Mouse (Mus musculus) liver, embryonic 14.5 days (tissue): ENCODE data around the gene Egln1. TPM values are rescaled to one million over a fixed set of nuclear protein-coding genes. Genes with fewer than 3 reads are reported as not detected.

Experiments used
- ATAC-seq: fragments of 200-750 bp; cut with Nextera tagmentation; 2 replicates; pipeline ENCODE4 v1.8.0; 2017; ENCODE audit warnings: moderate number of reproducible peaks, mild to moderate bottlenecking, moderate library complexity; ENCODE audit not compliant: insufficient read depth
- DNase-seq, 3 experiments: peaks; one replicate each; pipeline ENCODE4 v3.0.0-alpha.2; 2012 to 2013; ENCODE audit warnings: low read depth in 3 of 3, low spot score in 3 of 3
- H3K27ac ChIP-seq: fragments of 300-500 bp; sonication (generic); 2 replicates; pipeline ENCODE4 v1.5.1; 2014; ENCODE audit warnings: moderate library complexity, mild to moderate bottlenecking, control low read depth, inconsistent platforms
- H3K27me3 ChIP-seq: fragments of 300-500 bp; sonication (generic); 2 replicates; pipeline ENCODE4 v1.6.1; 2014; ENCODE audit warnings: mild to moderate bottlenecking, low read length, moderate library complexity; ENCODE audit not compliant: control insufficient read depth, insufficient read depth
- H3K36me3 ChIP-seq: fragments of 300-500 bp; sonication (generic); replicated peaks from 2 replicates; pipeline ENCODE4 v1.6.1; 2014; ENCODE audit warnings: low read depth; ENCODE audit not compliant: control insufficient read depth, insufficient read depth
- H3K4me1 ChIP-seq, 2 experiments: fragments of 200-500 bp in 1 of 2; fragments of 300-500 bp in 1 of 2; sonication (generic) in 1 of 2; replicated peaks; 2 replicates each; pipeline ENCODE4 v1.6.1; 2012 to 2014; ENCODE audit warnings: antibody characterized with exemption in 1 of 2, inconsistent platforms in 1 of 2, low read length in 1 of 2; ENCODE audit not compliant: control insufficient read depth in 2 of 2, insufficient read depth in 2 of 2
- H3K4me2 ChIP-seq: fragments of 300-500 bp; sonication (generic); 2 replicates; pipeline ENCODE4 v1.6.1; 2014; ENCODE audit warnings: low read depth, mild to moderate bottlenecking, control low read depth, moderate library complexity
- H3K4me3 ChIP-seq, 2 experiments: fragments of 200-500 bp in 1 of 2; fragments of 300-500 bp in 1 of 2; sonication (generic) in 1 of 2; 2 replicates each; pipeline ENCODE4 v1.5.1; 2012 to 2014; ENCODE audit warnings: low read depth in 2 of 2, low read length in 2 of 2, mild to moderate bottlenecking in 2 of 2, control low read depth in 1 of 2, inconsistent platforms in 1 of 2, moderate library complexity in 1 of 2; ENCODE audit not compliant: insufficient read depth in 1 of 2
- H3K9ac ChIP-seq: fragments of 300-500 bp; sonication (generic); replicated peaks from 2 replicates; pipeline ENCODE4 v1.6.1; 2014; ENCODE audit warnings: mild to moderate bottlenecking, control low read depth, moderate library complexity
- H3K9me3 ChIP-seq: fragments of 300-500 bp; sonication (generic); 2 replicates; pipeline ENCODE4 v1.6.1; 2016; ENCODE audit warnings: low read length, mixed read lengths; ENCODE audit not compliant: control insufficient read depth
- CTCF ChIP-seq: IDR thresholded peaks from 2 replicates; pipeline ENCODE4 v1.5.1; 2016; ENCODE audit warnings: antibody characterized with exemption, low read depth, control low read depth
- EP300 ChIP-seq: IDR thresholded peaks from 2 replicates; pipeline ENCODE4 v1.6.1; 2016; ENCODE audit warnings: antibody characterized with exemption, low read depth
- WGBS: fragments of 180-500 bp; shearing (Covaris S2); extraction: QIAGEN DNeasy Blood & Tissue Kit; methylation state at CpG from one replicate; pipeline ENCODE4 v1.1.7; 2014; ENCODE audit not compliant: insufficient replicate concordance; 5-methylcytosine and 5-hydroxymethylcytosine counted together
- polyA plus RNA-seq, 2 experiments: library from polyadenylated mRNA; depleted of rRNA in 1 of 2; stranded (reverse) in 1 of 2; unstranded in 1 of 2; fragments of >200 nt; fragmentation: Nextera tagmentation in 1 of 2; extraction: Ambion mirVana in 1 of 2; gene quantifications; 2 replicates each; pipeline versions ENCODE4 v1.2.1 to v1.2.3; 2012 to 2014

Gene Egln1
- polyA plus RNA-seq, 2 experiments: 3.9 to 5.5 TPM

- Histone ChIP-seq H3K4me3 (no peak overlapping the region), H3K4me1 (peaks cover 0 to 7% of the 10 kb centered on the region in 2 experiments; a peak in 2 of 4 replicates), H3K4me2 (no peak overlapping the region), H3K36me3 (no peaks in the 10 kb centered on the region), H3K27me3 (no peaks in the 10 kb centered on the region), H3K9me3 (no peaks in the 10 kb centered on the region), H3K27ac (no peak overlapping the region), H3K9ac (no peak overlapping the region)
- ATAC-seq (no peak), DNase-seq (no peak)
- TF ChIP-seq EP300 (no peak), CTCF (no peak)
- 51% methylated on average over 6 of the region's 6 CpGs for WGBS
Observed at GRCm38 (mm10) chr8:124970312-124970933, 21.3 kb upstream of the Egln1 start.

GRCm38 (mm10) chr8:124964966-124965365 lies 15.8 kb upstream of the Egln1 start:
- Histone ChIP-seq H3K4me2 (no peak overlapping the region), H3K4me3 (no peak overlapping the region), H3K4me1 (peaks cover 0 to 7% of the 10 kb centered on the region in 2 experiments; a peak in 2 of 4 replicates), H3K27me3 (no peaks in the 10 kb centered on the region), H3K9ac (no peak overlapping the region), H3K9me3 (no peaks in the 10 kb centered on the region), H3K36me3 (no peaks in the 10 kb centered on the region), H3K27ac (no peak overlapping the region)
- DNase-seq (no peak), ATAC-seq (no peak)
- 73% methylated on average over 8 of the region's 8 CpGs for WGBS
- TF ChIP-seq CTCF: no peak
- TF ChIP-seq EP300: no peak

- TF ChIP-seq CTCF (no peak), EP300 (no peak)
- H3K9ac ChIP-seq: no peak overlapping the region
- DNase-seq (no peak), ATAC-seq (no peak)
- H3K4me1 ChIP-seq: peaks cover 0 to 6% of the 10 kb centered on the region in 2 experiments; a peak in 2 of 4 replicates
- no peaks in the 10 kb centered on the region for H3K36me3 ChIP-seq
- WGBS: 62% methylated on average over 5 of the region's 5 CpGs
- no peaks in the 10 kb centered on the region for H3K27me3 ChIP-seq
- H3K4me3 ChIP-seq: no peak overlapping the region
- H3K4me2 ChIP-seq: no peak overlapping the region
- H3K9me3 ChIP-seq: no peaks in the 10 kb centered on the region
- no peak overlapping the region for H3K27ac ChIP-seq
Observed at GRCm38 (mm10) chr8:124963246-124963645, 14.1 kb upstream of the Egln1 start.

GRCm38 (mm10) chr8:124960226-124960880 lies 11.2 kb upstream of the Egln1 start:
- peaks cover 0 to 6% of the 10 kb centered on the region in 2 experiments; a peak in 2 of 4 replicates for H3K4me1 ChIP-seq
- no peak for DNase-seq
- TF ChIP-seq EP300 (no peak), CTCF (no peak)
- no peaks in the 10 kb centered on the region for H3K9me3 ChIP-seq
- no peak for ATAC-seq
- 45% methylated on average over 8 of the region's 8 CpGs for WGBS
- H3K9ac ChIP-seq: no peak overlapping the region
- no peak overlapping the region for H3K27ac ChIP-seq
- H3K27me3 ChIP-seq: no peaks in the 10 kb centered on the region
- no peak overlapping the region for H3K4me3 ChIP-seq
- H3K36me3 ChIP-seq: no peaks in the 10 kb centered on the region
- H3K4me2 ChIP-seq: no peak overlapping the region

- DNase-seq: no peak
- H3K4me2 ChIP-seq: no peak overlapping the region
Observed at GRCm38 (mm10) chr8:124959462-124960225, 10.5 kb upstream of the Egln1 start.

More at GRCm38 (mm10) chr8:124959462-124960225, 10.5 kb upstream of the Egln1 start:
- Histone ChIP-seq H3K4me3 (no peak overlapping the region), H3K9me3 (no peaks in the 10 kb centered on the region), H3K9ac (no peak overlapping the region), H3K27me3 (no peaks in the 10 kb centered on the region), H3K27ac (no peak overlapping the region), H3K4me1 (peaks cover 0 to 6% of the 10 kb centered on the region in 2 experiments; a peak in 2 of 4 replicates), H3K36me3 (no peaks in the 10 kb centered on the region)
- no peak for TF ChIP-seq EP300
- no peak for TF ChIP-seq CTCF
- WGBS: 29% methylated on average over 8 of the region's 8 CpGs
- 0 out of 2 replicates have a peak, but pooled peaks have one; percentile 31 for ATAC-seq
